In the genomic region with DNA sequence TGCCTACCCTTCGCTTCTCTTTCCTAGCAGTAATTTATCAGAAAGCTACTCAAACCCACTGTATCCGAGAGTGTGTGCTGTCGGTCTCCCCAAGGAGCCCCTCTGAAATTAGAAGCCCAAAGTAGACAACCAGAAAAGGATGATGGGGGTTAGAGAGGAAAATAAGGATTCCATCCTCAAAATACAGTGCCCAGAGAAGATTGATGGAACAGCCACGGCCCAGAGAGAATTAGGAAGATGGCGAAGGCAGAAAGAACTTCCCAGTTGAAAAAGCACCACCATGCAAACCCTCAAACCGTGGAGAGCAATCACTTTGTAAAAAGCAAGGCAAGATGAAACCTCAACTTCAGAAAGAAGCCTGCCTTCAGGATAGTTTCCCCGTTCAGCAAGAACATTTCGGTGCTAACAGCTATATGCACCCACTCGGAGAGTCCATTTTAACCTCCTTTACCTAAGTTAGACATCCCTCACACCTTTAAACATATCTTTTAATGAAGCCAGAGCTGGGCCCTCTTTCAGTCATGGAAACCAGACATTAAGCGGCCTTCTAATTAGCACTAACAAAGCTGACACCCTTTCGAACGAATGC, we compare ENCODE assay signal across 9 mouse cellular contexts. TPM values are rescaled to one million over a fixed set of nuclear protein-coding genes. Genes with fewer than 3 reads are reported as not detected.
DNase-seq lines count a peak whose midpoint lies in the region; ATAC-seq and TF ChIP-seq lines count a peak whose summit lies in the region.
"Had no signal": no experiment of that assay in that cellular context is flagged by ENCODE, and none has a peak within 500 bp of the region (broad histone marks: within the 10 kb centered on the region; RNA-seq: fewer than 3 reads in every experiment).

No protein-coding gene starts in this region.

- DNase-seq in kidney, postnatal 0 days (ENCODE audit: low spot score) = no peak
- no peak for DNase-seq in kidney, postnatal 10 days
- DNase-seq in heart, postnatal 0 days (ENCODE audit: low spot score) = no peak
- peak; percentile 94 for DNase-seq in midbrain, embryonic 11.5 days (ENCODE audit: low spot score, missing footprints)
- DNase-seq in frontal cortex, postnatal 14 days (ENCODE audit: low spot score in 2 of 2) = no peak
- DNase-seq in layer of hippocampus, adult 8-10 months (ENCODE audit: low spot score in 2 of 2) = no peak

- H3K27ac ChIP-seq in kidney, postnatal 0 days = peak overlapping the region; percentile 94; the same call in 1 of the 2 replicates
- no peak overlapping the region for H3K27ac ChIP-seq in brown adipose tissue, adult 24 weeks (replicated peaks; ENCODE audit: low read depth, low read length)
- peak overlapping the region; percentile 97 for H3K27ac ChIP-seq in heart, postnatal 0 days (ENCODE audit: low read depth)
- peak overlapping the region; percentile 99 for H3K27ac ChIP-seq in midbrain, embryonic 11.5 days (ENCODE audit: low read depth, low read length)

- TF ChIP-seq EP300 in heart, postnatal 0 days (IDR thresholded peaks at IDR 0.05; ENCODE audit: low read depth) = no peak

- H3K27me3 ChIP-seq in kidney, postnatal 0 days (ENCODE audit: insufficient read depth, low read length) = no peaks in the 10 kb centered on the region
- H3K27me3 ChIP-seq in heart, postnatal 0 days (ENCODE audit: control insufficient read depth, insufficient read depth, low read length) = no peaks in the 10 kb centered on the region
- H3K27me3 ChIP-seq in midbrain, embryonic 11.5 days (ENCODE audit: control insufficient read depth, insufficient read depth, low read length) = no peaks in the 10 kb centered on the region

- peak overlapping the region; percentile 98; the same call in 1 of the 2 replicates for H3K9ac ChIP-seq in kidney, postnatal 0 days (ENCODE audit: low read depth, low read length)
- H3K9ac ChIP-seq in heart, postnatal 0 days (replicated peaks; ENCODE audit: low read depth, low read length) = peak overlapping the region; percentile 98
- peak overlapping the region; percentile 100 for H3K9ac ChIP-seq in midbrain, embryonic 11.5 days (ENCODE audit: low read length)

- no peaks in the 10 kb centered on the region for H3K9me3 ChIP-seq in kidney, postnatal 0 days (replicated peaks; ENCODE audit: low read length)
- H3K9me3 ChIP-seq in heart, postnatal 0 days (replicated peaks; ENCODE audit: control insufficient read depth, low read length) = no peaks in the 10 kb centered on the region
- H3K9me3 ChIP-seq in midbrain, embryonic 11.5 days (ENCODE audit: control insufficient read depth, low read length) = no peaks in the 10 kb centered on the region

- no peaks in the 10 kb centered on the region for H3K36me3 ChIP-seq in kidney, postnatal 0 days (ENCODE audit: insufficient read depth, low read length)
- H3K36me3 ChIP-seq in heart, postnatal 0 days (replicated peaks; ENCODE audit: control insufficient read depth, insufficient read depth, low read length) = no peaks in the 10 kb centered on the region
- H3K36me3 ChIP-seq in midbrain, embryonic 11.5 days (ENCODE audit: control insufficient read depth, insufficient read depth, low read length) = no peaks in the 10 kb centered on the region

- H3K4me3 ChIP-seq in kidney, postnatal 0 days (replicated peaks; ENCODE audit: low read depth, low read length) = peak overlapping the region; percentile 78
- H3K4me3 ChIP-seq in brown adipose tissue, adult 24 weeks (ENCODE audit: insufficient read depth, low read depth, low read length) = peak overlapping the region; percentile 64
- peak overlapping the region; percentile 94 for H3K4me3 ChIP-seq in heart, postnatal 0 days (ENCODE audit: low read depth, low read length)
- peak overlapping the region; percentile 91 for H3K4me3 ChIP-seq in midbrain, embryonic 11.5 days (ENCODE audit: low read depth, low read length)

- peaks cover 20% of the 10 kb centered on the region for H3K4me1 ChIP-seq in kidney, postnatal 0 days (replicated peaks; ENCODE audit: insufficient read depth, low read length)
- H3K4me1 ChIP-seq in brown adipose tissue, adult 24 weeks (ENCODE audit: control insufficient read depth, insufficient read depth, insufficient read length, low read length) = 0 out of 2 replicates have a peak, but pooled peaks cover 3% of the 10 kb centered on the region
- H3K4me1 ChIP-seq in heart, postnatal 0 days (ENCODE audit: control insufficient read depth, insufficient read depth) = peaks cover 22% of the 10 kb centered on the region
- H3K4me1 ChIP-seq in midbrain, embryonic 11.5 days (ENCODE audit: control insufficient read depth, insufficient read depth, low read length) = peaks cover 25% of the 10 kb centered on the region

- no peak for ATAC-seq in kidney, postnatal 0 days (replicated peaks; ENCODE audit: low FRiP score, low read depth)
- ATAC-seq in heart, postnatal 0 days (ENCODE audit: insufficient read depth, low read depth) = no peak
- no peak for ATAC-seq in midbrain, embryonic 11.5 days (ENCODE audit: low FRiP score)
- ATAC-seq in frontal cortex, adult (ENCODE audit: low TSS enrichment) = no peak

- TF ChIP-seq CTCF in kidney, postnatal 0 days (IDR thresholded peaks at IDR 0.05; ENCODE audit: low read depth) = no peak
- no peak for TF ChIP-seq CTCF in heart, postnatal 0 days (IDR thresholded peaks at IDR 0.05; ENCODE audit: low read depth)

- 50% methylated on average over 12 of the region's 12 CpGs for WGBS in kidney, postnatal 0 days
- 60% methylated on average over 12 of the region's 12 CpGs for WGBS in heart, postnatal 0 days
- WGBS in midbrain, embryonic 11.5 days = 44% methylated on average over 12 of the region's 12 CpGs

- peak overlapping the region; percentile 76 for H3K4me2 ChIP-seq in kidney, postnatal 0 days (ENCODE audit: low read length)
- H3K4me2 ChIP-seq in heart, postnatal 0 days (ENCODE audit: low read depth, low read length) = peak overlapping the region; percentile 72
- H3K4me2 ChIP-seq in midbrain, embryonic 11.5 days = peak overlapping the region; percentile 67

RNA-seq across cellular contexts. Expression of a gene that starts 1.0 kb away (rescaled TPM):
- polyA plus RNA-seq in kidney, postnatal 0 days (2015; fragmentation: Nextera tagmentation; extraction: Ambion mirVana) = 1,007 and 1,080 TPM in 2 replicates
- 250 and 275 TPM in 2 replicates for polyA plus RNA-seq in brown adipose tissue, adult 24 weeks (2012; ENCODE audit: insufficient read depth, insufficient read length, missing spikeins)
- 129 and 183 TPM in 2 replicates for total RNA-seq in heart, postnatal 0 days (2014; rRNA removed; ENCODE audit: low replicate concordance)
- 389 and 428 TPM in 2 replicates for polyA plus RNA-seq in heart, postnatal 0 days (2015; fragmentation: Nextera tagmentation; extraction: Ambion mirVana)
- polyA plus RNA-seq in midbrain, embryonic 11.5 days (2014; fragmentation: Nextera tagmentation; extraction: Ambion mirVana) = 1,326 and 1,445 TPM in 2 replicates
- total RNA-seq in layer of hippocampus, adult 8-10 months (2022) = 1,000 to 10,000 TPM; 1,941 to 2,151 (median 2,040) TPM

RNA-seq across cellular contexts. Expression of a gene that starts 20.2 kb away (rescaled TPM):
- not detected in 2 replicates for polyA plus RNA-seq in kidney, postnatal 0 days (2015; fragmentation: Nextera tagmentation; extraction: Ambion mirVana)
- polyA plus RNA-seq in brown adipose tissue, adult 24 weeks (2012; ENCODE audit: insufficient read depth, insufficient read length, missing spikeins) = not detected in 2 replicates
- not detected in 2 replicates for total RNA-seq in heart, postnatal 0 days (2014; rRNA removed; ENCODE audit: low replicate concordance)
- polyA plus RNA-seq in heart, postnatal 0 days (2015; fragmentation: Nextera tagmentation; extraction: Ambion mirVana) = not detected in 2 replicates
- not detected in 2 replicates for polyA plus RNA-seq in midbrain, embryonic 11.5 days (2014; fragmentation: Nextera tagmentation; extraction: Ambion mirVana)
- total RNA-seq in layer of hippocampus, adult 8-10 months (2022) = not detected
- total RNA-seq: layer of hippocampus, adult 18-20 months had no signal
